Mouse (Mus musculus) erythroblast, adult 5-6 weeks (primary cell): ENCODE results near the gene Ascl5. TPM values are rescaled to one million over a fixed set of nuclear protein-coding genes. Genes with fewer than 3 reads are reported as not detected.

Source experiments
- total RNA-seq, 2 experiments: library from RNA; stranded (forward) in 1 of 2; stranded (reverse) in 1 of 2; fragments of 150-400 nt in 1 of 2; fragments of 200-764, 138-1000 nt in 1 of 2; gene quantifications; 2 replicates each; pipeline versions ENCODE4 v1.2.3 to v1.2.4; 2015 to 2017; ENCODE audit warnings: low replicate concordance in 2 of 2

The Ascl5 gene
- total RNA-seq, 2 experiments from 2014 or later = not detected

Other genes with a start within 250 kb of the Ascl5 start
- not detected in 2 replicates for gene Lad1, start 232.2 kb upstream of the Ascl5 start, total RNA-seq (2015; ENCODE audit: low replicate concordance)
- gene Lad1, start 232.2 kb upstream of the Ascl5 start, total RNA-seq (2017; ENCODE audit: low replicate concordance) = not detected in 2 replicates
- not detected in 2 replicates for gene Tnnt2, start 214.4 kb upstream of the Ascl5 start, total RNA-seq (2015; ENCODE audit: low replicate concordance)
- not detected in 2 replicates for gene Tnnt2, start 214.4 kb upstream of the Ascl5 start, total RNA-seq (2017; ENCODE audit: low replicate concordance)
- not detected in 2 replicates for gene Pkp1, start 131.6 kb upstream of the Ascl5 start, total RNA-seq (2015; ENCODE audit: low replicate concordance)
- not detected in 2 replicates for gene Pkp1, start 131.6 kb upstream of the Ascl5 start, total RNA-seq (2017; ENCODE audit: low replicate concordance)
- gene Igfn1, start 44.5 kb upstream of the Ascl5 start, total RNA-seq (2015; ENCODE audit: low replicate concordance) = not detected in 2 replicates
- not detected in 2 replicates for gene Igfn1, start 44.5 kb upstream of the Ascl5 start, total RNA-seq (2017; ENCODE audit: low replicate concordance)
- gene Tmem9, start 42.7 kb upstream of the Ascl5 start, total RNA-seq (2015; ENCODE audit: low replicate concordance) = 17.9 and 24.5 TPM in 2 replicates
- 16.9 and 22.3 TPM in 2 replicates for gene Tmem9, start 42.7 kb upstream of the Ascl5 start, total RNA-seq (2017; ENCODE audit: low replicate concordance)
- gene Cacna1s, start 1.9 kb downstream of the Ascl5 start, total RNA-seq (2015; ENCODE audit: low replicate concordance) = not detected in 2 replicates
- gene Cacna1s, start 1.9 kb downstream of the Ascl5 start, total RNA-seq (2017; ENCODE audit: low replicate concordance) = not detected in 2 replicates
- 7.7 and 12.9 TPM in 2 replicates for gene Kif21b, start 80.6 kb downstream of the Ascl5 start, total RNA-seq (2015; ENCODE audit: low replicate concordance)
- gene Kif21b, start 80.6 kb downstream of the Ascl5 start, total RNA-seq (2017; ENCODE audit: low replicate concordance) = 5.4 and 8.5 TPM in 2 replicates
- gene Mroh3, start 162.0 kb downstream of the Ascl5 start, total RNA-seq (2015; ENCODE audit: low replicate concordance) = not detected in 2 replicates
- gene Mroh3, start 162.0 kb downstream of the Ascl5 start, total RNA-seq (2017; ENCODE audit: low replicate concordance) = 0.42 TPM in 1 of 2 replicates, not detected in the other
- not detected in 2 replicates for gene Inava, start 183.5 kb downstream of the Ascl5 start, total RNA-seq (2015; ENCODE audit: low replicate concordance)
- not detected in 2 replicates for gene Inava, start 183.5 kb downstream of the Ascl5 start, total RNA-seq (2017; ENCODE audit: low replicate concordance)
- not detected in 2 replicates for gene Gpr25, start 210.1 kb downstream of the Ascl5 start, total RNA-seq (2015; ENCODE audit: low replicate concordance)
- gene Gpr25, start 210.1 kb downstream of the Ascl5 start, total RNA-seq (2017; ENCODE audit: low replicate concordance) = not detected in 2 replicates